Mouse (Mus musculus) sigmoid colon, adult 10 weeks (tissue): Measurements from ENCODE around the gene Plg. TPM values are rescaled to one million over a fixed set of nuclear protein-coding genes. Genes with fewer than 3 reads are reported as not detected.

Source experiments
- polyA plus RNA-seq: library from polyadenylated mRNA; stranded (reverse); fragments of 350-450 nt; fragmentation: Illumina TruSeq; extraction: RNeasy Lipid Tissue Mini Kit (QIAGEN cat#74804); gene quantifications from one replicate; pipeline ENCODE4 v1.2.3, GENCODE M21; 2014; ENCODE audit warnings: low read depth, low replicate concordance

The Plg gene
- not detected for polyA plus RNA-seq

GRCm38 (mm10) chr17:12377981-12378705 is at the start of gene Plg:
Gene Plg, plus strand, starts transcription at chr17:12378608.

Other genes with a start within 250 kb of the Plg start
- gene Map3k4, start 59.8 kb upstream of the Plg start, polyA plus RNA-seq: 6.1 TPM
- gene Slc22a3, start 129.1 kb downstream of the Plg start, polyA plus RNA-seq: 1.2 TPM
- not detected for gene Slc22a2, start 205.5 kb downstream of the Plg start, polyA plus RNA-seq